Mouse (Mus musculus): ENCODE measurements around the gene Pald1. TPM values are rescaled to one million over a fixed set of nuclear protein-coding genes. Genes with fewer than 3 reads are reported as not detected.

Gene Pald1
- polyA plus RNA-seq, 1 experiment: 7.5 TPM

- Histone ChIP-seq H3K36me3 (ENCODE audit: control insufficient read depth, insufficient read depth, low read length) (no peaks in the 10 kb centered on the region), H3K27me3 (ENCODE audit: control insufficient read depth, insufficient read depth, low read length) (no peaks in the 10 kb centered on the region), H3K4me3 (ENCODE audit: control insufficient read depth, low read depth, low read length) (no peak overlapping the region), H3K27ac (ENCODE audit: control insufficient read depth, insufficient read depth, low read depth, low read length) (no peak overlapping the region), H3K4me1 (ENCODE audit: control insufficient read depth, insufficient read depth, low read length) (no peaks in the 10 kb centered on the region)
- TF ChIP-seq POLR2A (IDR thresholded peaks at IDR 0.05; ENCODE audit: control insufficient read depth, low read depth, low read length): no peak
- TF ChIP-seq CTCF (IDR thresholded peaks at IDR 0.05; ENCODE audit: control insufficient read depth, insufficient read depth, insufficient replicate concordance, low read depth, low read length): no peak
Observed at GRCm38 (mm10) chr10:61405958-61406357, 22.6 kb upstream of the Pald1 start.

- Histone ChIP-seq H3K4me1 (ENCODE audit: control insufficient read depth, insufficient read depth, low read length) (no peaks in the 10 kb centered on the region; the same call in 1 of the 2 replicates), H3K36me3 (ENCODE audit: control insufficient read depth, insufficient read depth, low read length) (no peaks in the 10 kb centered on the region), H3K27ac (ENCODE audit: control insufficient read depth, insufficient read depth, low read depth, low read length) (no peak overlapping the region), H3K27me3 (ENCODE audit: control insufficient read depth, insufficient read depth, low read length) (no peaks in the 10 kb centered on the region), H3K4me3 (ENCODE audit: control insufficient read depth, low read depth, low read length) (no peak overlapping the region)
- TF ChIP-seq CTCF (IDR thresholded peaks at IDR 0.05; ENCODE audit: control insufficient read depth, insufficient read depth, insufficient replicate concordance, low read depth, low read length): no peak
- no peak for TF ChIP-seq POLR2A (IDR thresholded peaks at IDR 0.05; ENCODE audit: control insufficient read depth, low read depth, low read length)
Observed at GRCm38 (mm10) chr10:61402911-61403310, 19.6 kb upstream of the Pald1 start.

- H3K36me3 ChIP-seq (ENCODE audit: control insufficient read depth, insufficient read depth, low read length): no peaks in the 10 kb centered on the region
- no peak for TF ChIP-seq POLR2A (IDR thresholded peaks at IDR 0.05; ENCODE audit: control insufficient read depth, low read depth, low read length)
- no peak; the same call in 1 of the 2 replicates for TF ChIP-seq CTCF (IDR thresholded peaks at IDR 0.05; ENCODE audit: control insufficient read depth, insufficient read depth, insufficient replicate concordance, low read depth, low read length)
- no peak overlapping the region for H3K4me3 ChIP-seq (ENCODE audit: control insufficient read depth, low read depth, low read length)
- no peaks in the 10 kb centered on the region; the same call in 1 of the 2 replicates for H3K4me1 ChIP-seq (ENCODE audit: control insufficient read depth, insufficient read depth, low read length)
- H3K27me3 ChIP-seq (ENCODE audit: control insufficient read depth, insufficient read depth, low read length): no peaks in the 10 kb centered on the region
- no peak overlapping the region for H3K27ac ChIP-seq (ENCODE audit: control insufficient read depth, insufficient read depth, low read depth, low read length)
Observed at GRCm38 (mm10) chr10:61402480-61402879, 19.1 kb upstream of the Pald1 start.

GRCm38 (mm10) chr10:61400407-61400806 is 17.1 kb upstream of the Pald1 start:
- Histone ChIP-seq H3K4me3 (ENCODE audit: control insufficient read depth, low read depth, low read length) (no peak overlapping the region), H3K27ac (ENCODE audit: control insufficient read depth, insufficient read depth, low read depth, low read length) (no peak overlapping the region), H3K4me1 (ENCODE audit: control insufficient read depth, insufficient read depth, low read length) (no peaks in the 10 kb centered on the region; the same call in 1 of the 2 replicates), H3K27me3 (ENCODE audit: control insufficient read depth, insufficient read depth, low read length) (no peaks in the 10 kb centered on the region), H3K36me3 (ENCODE audit: control insufficient read depth, insufficient read depth, low read length) (no peaks in the 10 kb centered on the region)
- TF ChIP-seq CTCF (IDR thresholded peaks at IDR 0.05; ENCODE audit: control insufficient read depth, insufficient read depth, insufficient replicate concordance, low read depth, low read length) (no peak), POLR2A (IDR thresholded peaks at IDR 0.05; ENCODE audit: control insufficient read depth, low read depth, low read length) (no peak)

- H3K27me3 ChIP-seq (ENCODE audit: control insufficient read depth, insufficient read depth, low read length): no peaks in the 10 kb centered on the region
- H3K27ac ChIP-seq (ENCODE audit: control insufficient read depth, insufficient read depth, low read depth, low read length): no peak overlapping the region
- H3K4me3 ChIP-seq (ENCODE audit: control insufficient read depth, low read depth, low read length): no peak overlapping the region; the same call in 1 of the 2 replicates
- H3K4me1 ChIP-seq (ENCODE audit: control insufficient read depth, insufficient read depth, low read length): no peaks in the 10 kb centered on the region; the same call in none of the 2 replicates
- TF ChIP-seq CTCF (IDR thresholded peaks at IDR 0.05; ENCODE audit: control insufficient read depth, insufficient read depth, insufficient replicate concordance, low read depth, low read length) (peak; percentile 96; the same call in 1 of the 2 replicates), POLR2A (IDR thresholded peaks at IDR 0.05; ENCODE audit: control insufficient read depth, low read depth, low read length) (no peak)
- H3K36me3 ChIP-seq (ENCODE audit: control insufficient read depth, insufficient read depth, low read length): no peaks in the 10 kb centered on the region
Observed at GRCm38 (mm10) chr10:61399156-61399734, 15.9 kb upstream of the Pald1 start.

GRCm38 (mm10) chr10:61398125-61398524 is 14.8 kb upstream of the Pald1 start:
- H3K4me1 ChIP-seq (ENCODE audit: control insufficient read depth, insufficient read depth, low read length): no peaks in the 10 kb centered on the region; the same call in none of the 2 replicates
- H3K27me3 ChIP-seq (ENCODE audit: control insufficient read depth, insufficient read depth, low read length): no peaks in the 10 kb centered on the region
- no peak overlapping the region for H3K4me3 ChIP-seq (ENCODE audit: control insufficient read depth, low read depth, low read length)
- no peaks in the 10 kb centered on the region for H3K36me3 ChIP-seq (ENCODE audit: control insufficient read depth, insufficient read depth, low read length)
- no peak for TF ChIP-seq POLR2A (IDR thresholded peaks at IDR 0.05; ENCODE audit: control insufficient read depth, low read depth, low read length)
- no peak for TF ChIP-seq CTCF (IDR thresholded peaks at IDR 0.05; ENCODE audit: control insufficient read depth, insufficient read depth, insufficient replicate concordance, low read depth, low read length)
- no peak overlapping the region for H3K27ac ChIP-seq (ENCODE audit: control insufficient read depth, insufficient read depth, low read depth, low read length)

- H3K4me1 ChIP-seq (ENCODE audit: control insufficient read depth, insufficient read depth, low read length): no peaks in the 10 kb centered on the region; the same call in none of the 2 replicates
- H3K27ac ChIP-seq (ENCODE audit: control insufficient read depth, insufficient read depth, low read depth, low read length): no peak overlapping the region
- H3K4me3 ChIP-seq (ENCODE audit: control insufficient read depth, low read depth, low read length): no peak overlapping the region
Observed at GRCm38 (mm10) chr10:61394476-61395136, 11.3 kb upstream of the Pald1 start.

More at GRCm38 (mm10) chr10:61394476-61395136, 11.3 kb upstream of the Pald1 start:
- Histone ChIP-seq H3K36me3 (ENCODE audit: control insufficient read depth, insufficient read depth, low read length) (no peaks in the 10 kb centered on the region), H3K27me3 (ENCODE audit: control insufficient read depth, insufficient read depth, low read length) (no peaks in the 10 kb centered on the region)
- TF ChIP-seq POLR2A (IDR thresholded peaks at IDR 0.05; ENCODE audit: control insufficient read depth, low read depth, low read length): no peak
